Mouse (Mus musculus): ENCODE results near the gene Olfr1297. TPM values are rescaled to one million over a fixed set of nuclear protein-coding genes. Genes with fewer than 3 reads are reported as not detected.

Olfr1297 gene
- not detected for total RNA-seq (2021)
- long read RNA-seq, experiment 1, result 0 reads
- long read RNA-seq, experiment 2, result 0 reads

DNA sequence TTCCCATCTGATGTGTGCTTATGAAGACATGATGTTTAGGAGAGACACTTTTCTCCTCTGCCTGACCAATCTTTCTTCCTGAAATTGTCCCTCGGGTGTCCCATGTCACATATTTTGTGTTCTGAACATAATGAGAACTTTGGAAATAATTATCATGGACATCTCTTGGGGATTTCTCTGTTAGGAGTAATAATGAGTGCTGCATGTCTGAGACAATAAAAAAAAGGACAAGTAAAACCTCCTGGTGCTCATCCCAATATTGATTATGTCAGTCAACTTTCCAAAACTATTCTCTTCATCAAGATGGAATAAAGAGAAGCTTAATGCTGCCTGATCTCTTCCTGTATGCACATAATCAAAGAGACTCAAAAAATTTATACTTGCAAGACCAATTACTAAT, at the start of gene Olfr1297:
TSS of gene Olfr1297 (minus strand) at position 101 of the 400 bp plus-strand sequence.
- no peak for DNase-seq

DNA sequence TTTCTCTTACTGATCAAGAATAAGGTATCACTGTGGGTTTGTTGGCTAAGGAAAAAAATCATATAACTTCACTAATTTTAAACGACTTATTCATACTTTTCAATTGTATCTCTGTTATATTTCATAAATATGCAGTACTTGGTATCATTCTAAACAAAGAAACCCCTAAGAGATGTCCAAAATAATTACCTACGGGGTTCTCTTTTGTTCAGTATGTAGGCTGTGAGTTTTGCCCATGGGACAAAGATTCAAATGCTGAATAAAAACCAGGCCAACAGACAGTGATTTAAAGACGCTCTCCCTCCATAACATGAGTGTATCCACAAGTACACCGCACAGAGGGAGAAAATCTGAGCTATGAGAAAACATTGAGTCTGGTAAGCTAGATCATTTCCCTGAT, 34.8 kb upstream of the Olfr1297 start, which contains the start of gene Olfr1299:
TSS of gene Olfr1299 (plus strand) at position 301 of the 400 bp plus-strand sequence.
- no peak for DNase-seq

DNA sequence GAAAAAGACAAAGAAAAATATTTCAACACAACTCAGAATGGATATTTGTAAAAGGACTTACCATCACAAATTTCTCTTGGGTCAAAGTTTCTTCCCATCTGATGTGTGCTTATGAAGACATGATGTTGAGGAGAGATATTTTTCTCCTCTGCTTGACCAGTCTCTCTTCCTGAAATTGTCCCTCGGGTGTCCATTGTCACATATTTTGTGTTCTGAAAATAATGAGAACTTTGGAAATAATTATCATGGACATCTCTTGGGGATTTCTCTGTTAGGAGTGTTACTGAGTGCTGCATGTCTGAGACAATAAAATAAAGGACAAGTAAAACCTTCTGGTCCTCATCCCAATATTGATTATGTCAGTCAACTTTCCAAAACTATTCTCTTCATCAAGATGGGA, 22.8 kb upstream of the Olfr1297 start, which contains the start of gene Olfr1298:
TSS of gene Olfr1298 (minus strand) at position 101 of the 400 bp plus-strand sequence.
- DNase-seq, result no peak

DNA sequence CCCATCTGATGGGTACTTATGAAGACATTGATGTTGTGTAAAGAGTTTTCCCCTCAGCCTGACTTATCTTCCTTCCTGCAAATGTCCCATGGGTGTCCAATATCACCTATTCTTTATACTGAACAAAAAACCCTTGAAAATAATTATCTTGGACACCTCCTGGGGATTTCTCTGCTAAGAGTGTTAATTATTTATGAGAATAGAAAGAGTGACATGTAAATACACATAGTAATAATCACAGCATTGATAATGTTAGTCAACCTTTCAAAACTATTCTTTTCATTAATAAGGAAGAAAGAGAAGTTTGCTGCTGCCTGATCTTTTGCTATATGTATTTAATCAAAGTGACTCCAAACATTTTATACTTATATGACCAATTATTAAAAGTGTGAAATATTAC, 56.7 kb downstream of the Olfr1297 start, which contains the start of gene Olfr1295:
TSS of gene Olfr1295 (minus strand) at position 101 of the 400 bp plus-strand sequence.
- DNase-seq, result no peak

Other genes starting within 250 kb of the Olfr1297 start
- not detected for gene Olfr1286, start 203.4 kb downstream of the Olfr1297 start, total RNA-seq (2021)
- not detected for gene Olfr1287, start 177.4 kb downstream of the Olfr1297 start, total RNA-seq (2021)
- gene Olfr1288, start 152.4 kb downstream of the Olfr1297 start, total RNA-seq (2021), result not detected
- gene Olfr1289, start 145.7 kb downstream of the Olfr1297 start, total RNA-seq (2021), result not detected
- not detected for gene Olfr1290, start 132.7 kb downstream of the Olfr1297 start, total RNA-seq (2021)
- gene Olfr1291-ps1, start 129.3 kb downstream of the Olfr1297 start, total RNA-seq (2021), result not detected
- gene Olfr1293-ps, start 101.3 kb downstream of the Olfr1297 start, total RNA-seq (2021), result not detected
- gene Olfr1294, start 86.2 kb downstream of the Olfr1297 start, total RNA-seq (2021), result not detected
- not detected for gene Olfr1295, start 56.8 kb downstream of the Olfr1297 start, total RNA-seq (2021)
- not detected for gene Olfr1298, start 22.7 kb upstream of the Olfr1297 start, total RNA-seq (2021)
- not detected for gene Olfr1299, start 34.9 kb upstream of the Olfr1297 start, total RNA-seq (2021)
- not detected for gene Olfr1301, start 124.5 kb upstream of the Olfr1297 start, total RNA-seq (2021)
- gene Olfr1302, start 150.9 kb upstream of the Olfr1297 start, total RNA-seq (2021), result not detected
- gene Olfr1303, start 193.8 kb upstream of the Olfr1297 start, total RNA-seq (2021), result not detected